Mouse (Mus musculus) gastrocnemius, adult 2 months (tissue): ENCODE results near the gene Sgk1. TPM values are rescaled to one million over a fixed set of nuclear protein-coding genes. Genes with fewer than 3 reads are reported as not detected.

ENCODE experiments used
- DNase-seq: peaks from one replicate; pipeline ENCODE4 v3.0.0; 2022
- H3K27ac ChIP-seq: fragments of 200-600 bp; 2 replicates; pipeline ENCODE4 v1.8.1; 2022; ENCODE audit warnings: mild to moderate bottlenecking
- H3K4me3 ChIP-seq: fragments of 200-600 bp; 2 replicates; pipeline ENCODE4 v1.8.1; 2022; ENCODE audit warnings: mild to moderate bottlenecking, moderate library complexity
- CTCF ChIP-seq: fragments of 200-600 bp; IDR thresholded peaks from 2 replicates; pipeline ENCODE4 v1.8.1; 2022; ENCODE audit warnings: antibody characterized with exemption, mild to moderate bottlenecking, moderate library complexity
- intact Hi-C: fragments of 180-260 bp; cut with DNase I; formaldehyde crosslinking; loops from one replicate; pipeline ENCODE4 v1.15.1; 2025
- total RNA-seq, 2 experiments: library from RNA; stranded (reverse); gene quantifications; 2 replicates each; pipeline ENCODE4 v1.2.3; 2021

Gene Sgk1
- total RNA-seq, 2 experiments from 2014 or later, result 208 to 210 TPM

GRCm38 (mm10) chr10:21993515-21994373 lies 111.8 kb downstream of the Sgk1 start:
- peak; percentile 87 for DNase-seq
- peak overlapping the region; percentile 84 for H3K4me3 ChIP-seq
- H3K27ac ChIP-seq, result peak overlapping the region; percentile 99
- TF ChIP-seq CTCF, result no peak
- intact Hi-C loops, result loop anchor here (1.0 to 5.0 kb wide), 6 partner anchors 41 to 393 kb away; no protein-coding TSS in a partner anchor

GRCm38 (mm10) chr10:21994431-21994914 lies 112.5 kb downstream of the Sgk1 start:
- no peak for TF ChIP-seq CTCF
- intact Hi-C loops, result loop anchor here (1.0 to 5.0 kb wide), 3 partner anchors 42 to 366 kb away; no protein-coding TSS in a partner anchor
- peak overlapping the region; percentile 99 for H3K27ac ChIP-seq
- peak overlapping the region; percentile 84 for H3K4me3 ChIP-seq
- DNase-seq, result peak; percentile 100

- TF ChIP-seq CTCF, result peak; percentile 70
- intact Hi-C loops, result no loop called here
- peak; percentile 37 for DNase-seq
- peak overlapping the region; percentile 99 for H3K27ac ChIP-seq
- peak overlapping the region; percentile 84 for H3K4me3 ChIP-seq
Observed at GRCm38 (mm10) chr10:21995221-21995620, 113.2 kb downstream of the Sgk1 start.

GRCm38 (mm10) chr10:21995661-21996308 lies 113.8 kb downstream of the Sgk1 start:
- intact Hi-C loops, result no loop called here
- Histone ChIP-seq H3K4me3 (peak overlapping the region; percentile 84), H3K27ac (peak overlapping the region; percentile 99)
- TF ChIP-seq CTCF, result peak; percentile 93
- DNase-seq, result peak; percentile 86

- DNase-seq, result peak; percentile 54
- H3K4me3 ChIP-seq, result peak overlapping the region; percentile 84
- TF ChIP-seq CTCF, result no peak
- H3K27ac ChIP-seq, result peak overlapping the region; percentile 99
- intact Hi-C loops, result no loop called here
Observed at GRCm38 (mm10) chr10:21996660-21997447, 114.9 kb downstream of the Sgk1 start.

- peak; percentile 79 for DNase-seq
- TF ChIP-seq CTCF, result no peak
- intact Hi-C loops, result no loop called here
- H3K4me3 ChIP-seq, result peak overlapping the region; percentile 84
- peak overlapping the region; percentile 99 for H3K27ac ChIP-seq
Observed at GRCm38 (mm10) chr10:21997550-21998204, 115.7 kb downstream of the Sgk1 start.

GRCm38 (mm10) chr10:21998503-21999180 lies 116.7 kb downstream of the Sgk1 start:
- Histone ChIP-seq H3K4me3 (peak overlapping the region; percentile 84), H3K27ac (peak overlapping the region; percentile 99)
- peak; percentile 34 for DNase-seq
- intact Hi-C loops, result no loop called here
- TF ChIP-seq CTCF, result no peak

GRCm38 (mm10) chr10:22000491-22001306 lies 118.7 kb downstream of the Sgk1 start:
- intact Hi-C loops, result no loop called here
- DNase-seq, result peak; percentile 75

GRCm38 (mm10) chr10:22001621-22002020 lies 119.6 kb downstream of the Sgk1 start:
- Histone ChIP-seq H3K27ac (peak overlapping the region; percentile 99; the same call in 1 of the 2 replicates), H3K4me3 (no peak overlapping the region)
- DNase-seq, result no peak
- no peak for TF ChIP-seq CTCF
- intact Hi-C loops, result no loop called here

More at GRCm38 (mm10) chr10:22000491-22001306, 118.7 kb downstream of the Sgk1 start:
- Histone ChIP-seq H3K4me3 (peak overlapping the region; percentile 84), H3K27ac (peak overlapping the region; percentile 99)
- no peak for TF ChIP-seq CTCF

- Histone ChIP-seq H3K27ac (no peak overlapping the region), H3K4me3 (no peak overlapping the region)
- no peak for TF ChIP-seq CTCF
- DNase-seq, result no peak
- intact Hi-C loops, result no loop called here
Observed at GRCm38 (mm10) chr10:22004763-22005162, 122.8 kb downstream of the Sgk1 start.
